Mouse (Mus musculus) forebrain, embryonic 12.5 days (tissue): Measurements from ENCODE around the gene Bid. TPM values are rescaled to one million over a fixed set of nuclear protein-coding genes. Genes with fewer than 3 reads are reported as not detected.
"Not testable (repeated sequence)": the region's sequence is repeated elsewhere in the genome, so short reads cannot be mapped to it uniquely, and the experiment has no call there.

ENCODE experiments used
- ATAC-seq: fragments of 200-750 bp; cut with Nextera tagmentation; 2 replicates; pipeline ENCODE4 v1.8.0; 2017; ENCODE audit warnings: moderate TSS enrichment; ENCODE audit not compliant: low FRiP score
- H3K27ac ChIP-seq: fragments of 300-500 bp; sonication (generic); 2 replicates; pipeline ENCODE4 v1.5.1; 2016; ENCODE audit warnings: mild to moderate bottlenecking
- H3K27me3 ChIP-seq: fragments of 300-500 bp; sonication (generic); 2 replicates; pipeline ENCODE4 v1.6.1; 2016; ENCODE audit warnings: mild to moderate bottlenecking
- H3K36me3 ChIP-seq: fragments of 300-500 bp; sonication (generic); replicated peaks from 2 replicates; pipeline ENCODE4 v1.6.1; 2016; ENCODE audit warnings: mild to moderate bottlenecking
- H3K4me1 ChIP-seq: fragments of 300-500 bp; sonication (generic); 2 replicates; pipeline ENCODE4 v1.6.1; 2016
- H3K4me2 ChIP-seq: fragments of 300-500 bp; sonication (generic); 2 replicates; pipeline ENCODE4 v1.6.1; 2016; ENCODE audit warnings: mild to moderate bottlenecking, moderate library complexity
- H3K4me3 ChIP-seq: fragments of 300-500 bp; sonication (generic); replicated peaks from 2 replicates; pipeline ENCODE4 v1.5.1; 2016; ENCODE audit warnings: mild to moderate bottlenecking
- H3K9ac ChIP-seq: fragments of 300-500 bp; sonication (generic); 2 replicates; pipeline ENCODE4 v1.6.1; 2016; ENCODE audit warnings: mild to moderate bottlenecking
- H3K9me3 ChIP-seq: fragments of 300-500 bp; sonication (generic); 2 replicates; pipeline ENCODE4 v1.6.1; 2016
- WGBS: fragments of 180-500 bp; shearing (Covaris S2); methylation state at CpG from one replicate; pipeline ENCODE4 v1.1.7; 2016; 5-methylcytosine and 5-hydroxymethylcytosine counted together
- polyA plus RNA-seq: library from polyadenylated mRNA; unstranded; fragments of >200 nt; fragmentation: Nextera tagmentation; extraction: Ambion mirVana; gene quantifications from 2 replicates; pipeline ENCODE4 v1.2.1, GENCODE M21; 2016

Bid gene
- polyA plus RNA-seq, 1 experiment from 2014 or later, result 15.6 TPM

GRCm38 (mm10) chr6:120911213-120912007, 5.2 kb downstream of the Bid start:
- H3K9ac ChIP-seq, result no peak overlapping the region
- peaks cover 13% of the 10 kb centered on the region for H3K27me3 ChIP-seq
- H3K36me3 ChIP-seq, result no peaks in the 10 kb centered on the region
- WGBS, result 84% methylated on average over 13 of the region's 13 CpGs
- peaks cover 8% of the 10 kb centered on the region for H3K4me1 ChIP-seq
- no peak overlapping the region for H3K4me3 ChIP-seq
- H3K4me2 ChIP-seq, result no peak overlapping the region
- ATAC-seq, result no peak
- no peak overlapping the region for H3K27ac ChIP-seq
- H3K9me3 ChIP-seq, result no peaks in the 10 kb centered on the region

DNA sequence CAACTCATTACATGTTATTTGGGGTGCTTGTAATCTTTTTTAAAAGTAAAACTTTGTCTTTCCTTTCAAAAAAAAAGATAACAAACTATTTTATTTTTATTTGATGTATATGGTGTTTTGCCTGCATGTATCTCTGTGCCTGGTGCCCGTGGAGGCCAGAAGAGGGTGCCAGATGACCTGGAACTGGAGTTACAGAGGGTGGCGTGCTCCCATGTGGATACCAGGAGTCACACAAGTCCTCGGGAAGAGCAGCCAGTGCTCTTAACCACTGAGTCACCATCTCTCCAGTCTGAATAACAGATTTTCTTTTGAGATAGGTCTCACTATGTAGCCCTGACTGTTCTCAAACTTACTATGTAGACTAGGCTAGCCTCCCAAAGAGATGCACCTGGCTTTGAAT, 7.2 kb downstream of the Bid start:
- no peaks in the 10 kb centered on the region for H3K4me1 ChIP-seq
- no peak for ATAC-seq
- H3K4me2 ChIP-seq, result no peak overlapping the region
- H3K4me3 ChIP-seq, result no peak overlapping the region
- H3K36me3 ChIP-seq, result no peaks in the 10 kb centered on the region
- no peaks in the 10 kb centered on the region for H3K9me3 ChIP-seq
- WGBS, result 82% methylated on average over 3 of the region's 3 CpGs
- no peaks in the 10 kb centered on the region for H3K27me3 ChIP-seq
- H3K9ac ChIP-seq, result no peak overlapping the region
- H3K27ac ChIP-seq, result no peak overlapping the region

DNA sequence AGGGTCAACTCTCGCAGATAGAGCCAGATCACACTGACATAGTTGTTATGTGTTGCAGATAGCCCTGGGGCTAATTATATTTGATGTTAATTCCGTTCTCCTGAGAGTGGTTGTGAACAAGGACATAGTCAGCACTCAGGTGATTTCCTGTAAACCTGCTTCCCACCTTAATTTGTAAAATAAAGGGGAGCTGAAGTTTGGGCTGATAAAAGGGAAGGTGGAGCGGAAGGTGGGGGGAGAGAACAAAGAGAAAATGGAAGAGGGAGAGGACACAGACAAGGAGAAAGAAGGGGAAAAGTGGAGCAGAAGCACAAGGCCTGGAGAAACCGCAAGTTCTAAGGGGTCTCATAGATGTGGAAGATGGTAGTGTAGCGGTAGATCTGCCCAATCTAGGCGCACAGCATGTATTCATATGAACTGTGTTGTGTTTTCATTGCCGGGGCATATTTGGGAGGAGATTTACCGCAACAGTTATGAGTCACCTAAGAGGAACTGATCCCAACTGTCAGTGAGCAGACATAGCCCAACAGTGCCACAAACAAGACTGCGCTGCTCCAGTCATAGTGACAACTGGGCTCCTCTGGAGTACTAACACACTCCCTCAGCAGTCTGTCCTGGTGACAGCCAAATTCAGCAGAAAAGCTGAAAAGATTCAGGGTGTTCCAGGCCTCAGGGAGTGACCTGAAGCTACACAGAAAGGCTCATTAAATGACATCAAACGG, 8.6 kb downstream of the Bid start:
- not testable (repeated sequence) for H3K27ac ChIP-seq, H3K27me3 ChIP-seq, H3K4me2 ChIP-seq, H3K9ac ChIP-seq, H3K9me3 ChIP-seq, H3K4me1 ChIP-seq, H3K36me3 ChIP-seq, H3K4me3 ChIP-seq, ATAC-seq
- WGBS, result 92% methylated on average over 10 of the region's 10 CpGs

GRCm38 (mm10) chr6:120906521-120906920, 10.1 kb downstream of the Bid start:
- Histone ChIP-seq H3K9me3 (no peaks in the 10 kb centered on the region), H3K9ac (no peak overlapping the region), H3K27ac (no peak overlapping the region), H3K27me3 (no peaks in the 10 kb centered on the region), H3K4me3 (no peak overlapping the region), H3K36me3 (no peaks in the 10 kb centered on the region), H3K4me1 (no peaks in the 10 kb centered on the region), H3K4me2 (no peak overlapping the region)
- 92% methylated on average over 6 of the region's 6 CpGs for WGBS
- ATAC-seq, result no peak

GRCm38 (mm10) chr6:120905111-120905510, 11.5 kb downstream of the Bid start:
- Histone ChIP-seq H3K27ac (no peak overlapping the region), H3K4me1 (no peaks in the 10 kb centered on the region), H3K36me3 (no peaks in the 10 kb centered on the region), H3K4me2 (no peak overlapping the region), H3K9me3 (no peaks in the 10 kb centered on the region), H3K27me3 (no peaks in the 10 kb centered on the region), H3K4me3 (no peak overlapping the region), H3K9ac (no peak overlapping the region)
- 81% methylated on average over 5 of the region's 5 CpGs for WGBS
- ATAC-seq, result no peak

DNA sequence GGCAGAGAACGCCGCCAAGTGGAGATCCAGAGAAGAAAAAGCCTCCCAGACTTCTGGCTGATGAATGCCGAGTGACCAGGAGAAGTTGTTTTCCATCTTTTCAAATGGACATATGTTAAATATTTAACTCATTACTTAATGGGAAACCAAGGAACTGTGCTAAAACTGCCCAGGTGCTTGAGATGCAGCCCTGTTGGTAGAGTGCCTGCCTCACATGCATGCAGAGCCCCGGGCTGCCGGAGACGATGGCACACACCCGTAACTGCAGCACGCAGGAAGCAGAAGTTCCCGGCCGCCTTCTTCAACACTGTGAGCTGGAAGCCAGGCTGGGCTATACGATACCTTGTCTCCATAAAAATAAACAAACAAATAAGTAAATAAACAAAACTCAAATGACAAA, 12.7 kb downstream of the Bid start:
- Histone ChIP-seq H3K27me3 (no peaks in the 10 kb centered on the region), H3K27ac (no peak overlapping the region), H3K4me3 (no peak overlapping the region), H3K9me3 (no peaks in the 10 kb centered on the region), H3K9ac (no peak overlapping the region), H3K36me3 (no peaks in the 10 kb centered on the region), H3K4me2 (no peak overlapping the region), H3K4me1 (no peaks in the 10 kb centered on the region)
- 89% methylated on average over 11 of the region's 11 CpGs for WGBS
- ATAC-seq, result no peak

DNA sequence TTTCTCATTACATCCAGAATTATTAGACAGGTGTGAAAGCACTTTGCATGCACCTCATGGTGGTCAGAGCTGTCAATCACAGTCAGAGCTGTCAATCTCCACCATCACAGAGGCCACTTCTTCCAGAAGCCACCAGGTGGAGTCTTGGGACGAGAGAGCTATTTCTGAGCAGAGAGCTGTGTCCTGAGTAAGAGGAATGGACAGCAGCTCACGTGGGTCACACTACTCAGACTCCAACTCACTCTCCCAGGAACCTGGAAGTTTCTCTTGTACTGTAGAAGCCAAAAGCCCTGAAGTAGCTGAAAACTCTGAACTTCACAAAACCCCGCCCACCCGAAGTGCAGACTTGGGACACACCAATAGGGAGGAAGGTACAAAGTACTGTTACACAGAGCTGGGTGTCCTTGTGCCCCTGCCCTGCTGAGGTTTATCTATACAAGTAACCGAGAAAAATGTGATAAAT, 13.2 kb downstream of the Bid start:
- Histone ChIP-seq H3K36me3 (no peaks in the 10 kb centered on the region), H3K9ac (no peak overlapping the region), H3K27ac (no peak overlapping the region), H3K4me2 (no peak overlapping the region), H3K4me3 (no peak overlapping the region), H3K9me3 (no peaks in the 10 kb centered on the region), H3K27me3 (no peaks in the 10 kb centered on the region), H3K4me1 (no peaks in the 10 kb centered on the region)
- no peak for ATAC-seq
- 55% methylated on average over 5 of the region's 5 CpGs for WGBS

- no peak for ATAC-seq
- H3K27me3 ChIP-seq, result no peaks in the 10 kb centered on the region
- H3K27ac ChIP-seq, result no peak overlapping the region
- H3K9ac ChIP-seq, result no peak overlapping the region
- no peaks in the 10 kb centered on the region for H3K9me3 ChIP-seq
- H3K36me3 ChIP-seq, result no peaks in the 10 kb centered on the region
- no peaks in the 10 kb centered on the region for H3K4me1 ChIP-seq
- no peak overlapping the region for H3K4me2 ChIP-seq
- no peak overlapping the region for H3K4me3 ChIP-seq
- WGBS, result 91% methylated on average over 14 of the region's 14 CpGs
Observed at GRCm38 (mm10) chr6:120901776-120902645, 14.6 kb downstream of the Bid start.

- Histone ChIP-seq H3K9me3 (no peaks in the 10 kb centered on the region), H3K36me3 (peaks cover 15% of the 10 kb centered on the region), H3K4me1 (no peaks in the 10 kb centered on the region), H3K27me3 (no peaks in the 10 kb centered on the region), H3K4me3 (no peak overlapping the region), H3K4me2 (no peak overlapping the region), H3K9ac (no peak overlapping the region), H3K27ac (no peak overlapping the region)
- 70% methylated on average over 6 of the region's 6 CpGs for WGBS
- peak; percentile 44; the same call in 1 of the 2 replicates for ATAC-seq
Observed at GRCm38 (mm10) chr6:120898188-120898833, 18.3 kb downstream of the Bid start.

- WGBS, result 91% methylated on average over 9 of the region's 9 CpGs
Observed at GRCm38 (mm10) chr6:120894524-120894923, 22.1 kb downstream of the Bid start.

DNA sequence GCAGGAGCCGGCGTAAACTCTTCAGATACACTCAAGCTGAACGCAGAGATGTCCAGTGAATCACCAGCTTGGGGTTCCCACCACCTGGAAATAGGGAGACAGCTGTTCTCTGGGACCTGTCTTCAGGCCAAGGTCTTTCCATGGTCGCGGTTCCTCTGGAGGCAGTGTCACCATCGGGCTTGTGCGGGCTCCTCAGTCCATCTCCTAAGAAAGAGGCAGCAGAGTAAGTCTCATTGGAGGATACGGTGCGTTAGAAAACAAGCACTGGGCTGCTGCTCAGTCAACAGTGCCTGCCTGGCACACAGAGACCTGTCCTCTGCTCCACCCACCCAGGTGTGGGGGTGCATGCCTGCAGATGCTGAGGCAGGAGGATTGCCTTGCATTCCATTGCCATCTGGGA, 22.6 kb downstream of the Bid start:
- ATAC-seq, result no peak
- H3K9ac ChIP-seq, result no peak overlapping the region
- H3K4me3 ChIP-seq, result no peak overlapping the region
- no peaks in the 10 kb centered on the region for H3K27me3 ChIP-seq
- peaks cover 38% of the 10 kb centered on the region for H3K36me3 ChIP-seq
- H3K4me2 ChIP-seq, result no peak overlapping the region
- H3K9me3 ChIP-seq, result no peaks in the 10 kb centered on the region
- WGBS, result 98% methylated on average over 9 of the region's 9 CpGs
- H3K4me1 ChIP-seq, result no peaks in the 10 kb centered on the region
- H3K27ac ChIP-seq, result no peak overlapping the region

More at GRCm38 (mm10) chr6:120894524-120894923, 22.1 kb downstream of the Bid start:
- H3K27ac ChIP-seq, result no peak overlapping the region
- H3K36me3 ChIP-seq, result peaks cover 38% of the 10 kb centered on the region
- H3K9ac ChIP-seq, result no peak overlapping the region
- ATAC-seq, result no peak
- H3K27me3 ChIP-seq, result no peaks in the 10 kb centered on the region
- no peaks in the 10 kb centered on the region for H3K4me1 ChIP-seq
- H3K4me3 ChIP-seq, result no peak overlapping the region
- no peaks in the 10 kb centered on the region for H3K9me3 ChIP-seq
- no peak overlapping the region for H3K4me2 ChIP-seq

- peaks cover 64% of the 10 kb centered on the region for H3K36me3 ChIP-seq
- no peak overlapping the region for H3K4me2 ChIP-seq
- H3K27me3 ChIP-seq, result no peaks in the 10 kb centered on the region
- no peak for ATAC-seq
- no peak overlapping the region for H3K27ac ChIP-seq
- WGBS, result 89% methylated on average over 17 of the region's 17 CpGs
- H3K9me3 ChIP-seq, result 0 out of 2 replicates have a peak, but pooled peaks cover 2% of the 10 kb centered on the region
- no peak overlapping the region for H3K4me3 ChIP-seq
- H3K4me1 ChIP-seq, result no peaks in the 10 kb centered on the region
- H3K9ac ChIP-seq, result no peak overlapping the region
Observed at GRCm38 (mm10) chr6:120886696-120887095, 30.0 kb downstream of the Bid start.
